Mouse (Mus musculus): ENCODE data around the gene Pttg1ip.

GRCm38 (mm10) chr10:77605908-77606826, 24.6 kb downstream of the Pttg1ip start, which contains the start of the genes Sumo3 and Gm49325:
- TF ChIP-seq CTCF (IDR thresholded peaks at IDR 0.05; ENCODE audit: low read depth) (0 out of 2 replicates have a peak, but pooled peaks have one; percentile 0), EP300 (IDR thresholded peaks at IDR 0.05; ENCODE audit: low read depth) (no peak)
